Mouse (Mus musculus): ENCODE measurements around the gene Kap. TPM values are rescaled to one million over a fixed set of nuclear protein-coding genes. Genes with fewer than 3 reads are reported as not detected.
"Not testable (repeated sequence)": the region's sequence is repeated elsewhere in the genome, so short reads cannot be mapped to it uniquely, and the experiment has no call there.

The Kap gene
- not detected for total RNA-seq (2021)
- long read RNA-seq, experiment 1: 0 reads
- long read RNA-seq, experiment 2: 0 reads

DNA sequence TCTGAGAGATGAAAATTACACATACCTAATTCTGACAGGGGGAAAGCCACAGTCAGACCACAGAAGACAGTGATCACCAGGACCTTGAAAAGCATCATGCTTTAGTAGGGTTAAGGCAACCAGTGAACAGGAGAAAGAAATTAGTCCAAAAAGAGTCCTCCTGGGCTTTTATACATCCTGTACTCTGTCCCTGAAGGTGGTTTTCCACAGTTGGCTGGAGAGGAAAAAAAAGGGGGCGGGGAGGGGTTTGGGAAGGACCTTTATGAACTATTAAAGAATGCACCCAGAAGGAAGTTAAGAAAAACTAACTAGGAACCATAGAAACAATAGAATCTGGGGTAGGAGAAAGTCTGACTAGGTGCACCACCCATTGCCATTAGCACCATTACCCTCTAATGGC, at the start of gene Kap:
Gene Kap, minus strand, starts transcription at position 237 of the 400 bp plus-strand sequence.
- DNase-seq (ENCODE audit: low spot score in 2 of 2): no peak
- intact Hi-C loops (cut with DNase I): no loop called here

DNA sequence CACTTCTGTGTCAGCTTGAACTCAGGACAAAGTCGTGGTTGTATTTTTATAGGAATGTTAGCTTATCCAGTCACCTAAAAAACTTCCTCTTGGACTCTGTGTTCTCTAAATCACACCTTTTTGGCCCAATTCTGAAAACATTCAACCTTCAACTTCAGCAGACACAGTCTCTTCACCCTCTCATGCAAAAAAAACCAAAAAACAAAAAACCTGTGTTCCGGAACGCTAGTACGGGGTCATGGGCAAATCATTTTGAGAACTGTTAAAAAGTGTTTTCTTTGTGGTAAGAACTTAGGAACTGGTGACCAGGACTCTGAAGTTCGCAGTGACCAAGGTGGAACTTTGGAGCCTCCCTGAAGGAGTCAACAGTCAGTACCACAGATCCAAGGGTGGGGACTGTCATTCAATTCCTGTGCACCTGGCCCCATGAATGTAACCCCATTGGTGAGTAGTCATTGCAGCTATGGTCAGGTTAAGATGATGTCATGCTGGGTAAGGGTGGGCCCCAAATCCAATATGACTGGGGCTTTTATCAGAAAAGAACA, 32.4 kb upstream of the Kap start:
- no peak for DNase-seq (ENCODE audit: low spot score in 2 of 2)
- intact Hi-C loops (cut with DNase I): no loop called here

DNA sequence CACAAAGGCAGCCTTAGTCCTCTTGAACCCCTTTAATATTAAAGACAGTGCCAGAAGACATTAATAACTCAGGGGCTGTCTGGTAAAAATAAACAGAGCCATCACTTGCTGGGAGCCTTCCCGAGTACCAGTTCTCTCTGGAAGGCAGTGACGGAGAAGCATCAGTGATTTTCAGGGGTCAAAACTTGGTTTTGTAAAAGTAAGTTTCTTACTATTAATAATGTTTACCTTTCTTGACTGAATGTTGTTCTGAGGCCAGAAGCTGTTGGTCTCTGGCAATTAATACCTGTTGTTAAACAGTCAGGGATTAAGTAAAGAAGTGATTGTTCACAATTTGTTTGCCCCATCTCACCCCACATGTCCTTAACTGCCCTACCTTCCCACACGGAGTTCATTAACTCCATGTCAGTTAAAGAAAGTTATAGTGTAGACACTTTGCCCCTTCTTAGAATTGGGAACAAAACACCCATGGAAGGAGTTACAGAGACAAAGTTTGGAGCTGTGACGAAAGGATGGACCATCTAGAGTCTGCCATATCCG, 30.0 kb upstream of the Kap start:
- intact Hi-C loops (cut with DNase I): no loop called here
- DNase-seq (ENCODE audit: low spot score in 2 of 2): no peak

DNA sequence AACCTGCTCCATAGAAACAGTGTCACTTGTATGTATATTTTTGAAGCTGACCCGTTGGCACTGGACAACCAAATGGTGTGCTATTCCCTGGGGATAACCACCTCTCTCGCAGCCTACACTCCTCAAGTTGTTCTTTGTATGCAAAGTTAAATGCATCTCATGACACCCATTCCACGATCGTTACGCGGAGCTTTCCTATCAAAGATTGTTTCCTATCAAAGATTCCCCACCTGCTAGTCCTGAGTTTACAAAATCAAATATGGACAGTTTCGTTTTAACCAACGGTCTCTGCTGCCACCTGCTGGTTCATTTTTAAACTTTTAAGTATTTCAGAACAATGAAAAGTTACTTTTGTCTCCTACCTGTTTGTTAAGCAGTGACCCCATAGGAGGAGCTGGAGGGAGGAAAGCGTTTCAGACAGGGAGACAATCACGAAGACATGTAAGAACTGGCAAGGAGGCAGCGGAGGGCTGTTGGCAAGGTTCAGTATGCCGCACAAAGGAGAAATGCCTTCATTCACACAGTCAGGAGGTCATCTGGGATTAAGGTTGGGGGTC, 22.4 kb upstream of the Kap start:
- intact Hi-C loops (cut with DNase I): no loop called here
- peak; percentile 14 to 65 for DNase-seq (ENCODE audit: low spot score in 2 of 2)

DNA sequence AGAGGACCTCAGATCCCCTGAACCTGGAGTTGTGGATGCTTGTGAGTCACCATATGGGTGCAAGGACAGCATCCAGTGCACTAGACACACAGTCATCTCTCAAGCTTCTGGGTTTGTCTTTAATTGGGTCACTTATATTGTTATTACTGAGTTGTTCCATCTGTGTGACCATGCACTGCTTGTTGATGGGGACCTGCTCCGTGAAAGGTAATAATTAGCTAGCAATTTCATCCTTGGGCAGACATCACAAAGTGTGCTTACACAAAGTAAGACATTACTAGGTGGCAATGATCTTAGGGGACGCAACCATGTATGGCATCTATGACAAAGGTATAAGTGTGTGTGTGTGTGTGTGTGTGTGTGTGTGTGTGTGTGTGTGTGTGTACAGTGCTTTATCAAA, 19.1 kb upstream of the Kap start:
- intact Hi-C loops (cut with DNase I): no loop called here
- DNase-seq (ENCODE audit: low spot score in 2 of 2): no peak

- DNase-seq (ENCODE audit: low spot score in 2 of 2): no peak
- intact Hi-C loops (cut with DNase I): no loop called here
Measured at GRCm38 (mm10) chr6:133871131-133871530, 17.6 kb upstream of the Kap start.

DNA sequence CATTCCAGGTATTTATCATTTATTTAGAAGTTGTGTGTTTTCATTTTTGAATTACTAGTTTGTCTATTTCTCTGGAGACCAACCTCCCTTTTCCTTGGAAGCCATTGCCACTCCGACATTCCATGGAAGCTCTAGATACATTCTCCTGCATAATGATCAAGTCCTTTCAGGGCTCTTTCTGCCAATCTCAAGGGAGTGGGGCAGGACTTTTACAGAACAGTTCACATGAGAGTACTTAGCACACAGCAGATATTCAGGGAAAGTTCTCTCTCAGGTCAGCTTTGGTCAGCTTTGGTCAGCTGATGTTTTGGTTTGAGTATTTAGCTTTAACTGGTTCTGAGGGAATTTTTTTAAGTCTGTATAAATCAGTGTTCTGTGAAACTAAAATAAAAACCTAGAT, 14.8 kb upstream of the Kap start:
- intact Hi-C loops (cut with DNase I): no loop called here
- DNase-seq (ENCODE audit: low spot score in 2 of 2): no peak

DNA sequence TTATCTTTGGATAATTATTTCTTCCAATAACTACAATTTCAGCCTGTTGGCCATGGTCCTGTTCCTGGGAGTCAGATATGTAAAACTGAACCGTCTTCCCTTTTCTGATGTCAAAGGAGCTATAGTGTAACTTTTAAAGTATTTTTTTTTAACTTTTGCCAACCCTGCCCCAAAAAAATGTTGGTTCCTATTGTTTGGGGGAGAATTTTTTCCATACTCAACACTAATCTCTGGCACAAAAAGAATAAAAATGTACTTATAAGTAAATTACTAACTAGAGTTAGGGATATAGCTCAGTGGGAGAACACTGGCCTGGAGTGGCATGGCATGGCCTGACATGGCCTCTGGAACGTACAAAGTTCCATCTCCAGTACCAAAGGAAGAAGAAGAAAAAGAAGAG, 2.3 kb upstream of the Kap start:
- no peak for DNase-seq (ENCODE audit: low spot score in 2 of 2)
- intact Hi-C loops (cut with DNase I): no loop called here

DNA sequence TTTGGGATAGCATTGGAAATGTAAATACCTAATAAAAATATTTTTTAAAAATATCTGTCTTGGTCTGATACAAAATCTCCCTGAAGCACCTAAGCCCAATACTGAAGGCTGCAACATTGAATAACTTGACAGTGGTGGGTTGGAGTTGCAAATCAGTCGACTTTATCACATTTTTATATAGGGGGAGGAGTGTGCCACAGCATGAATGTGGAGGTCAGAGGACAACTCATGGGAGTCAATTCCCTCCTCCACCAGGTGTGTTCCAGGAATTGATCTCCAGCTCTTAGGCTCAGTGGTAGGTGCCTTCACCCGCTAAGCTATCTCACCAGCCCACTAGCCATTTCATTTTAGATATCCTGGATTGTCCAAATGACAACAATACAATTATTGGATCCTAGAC, 4.2 kb downstream of the Kap start:
- DNase-seq (ENCODE audit: low spot score in 2 of 2): no peak
- intact Hi-C loops (cut with DNase I): no loop called here

- intact Hi-C loops (cut with DNase I); DNase-seq (ENCODE audit: low spot score in 2 of 2): not testable (repeated sequence)
Measured at GRCm38 (mm10) chr6:133848861-133849260, 4.7 kb downstream of the Kap start.

DNA sequence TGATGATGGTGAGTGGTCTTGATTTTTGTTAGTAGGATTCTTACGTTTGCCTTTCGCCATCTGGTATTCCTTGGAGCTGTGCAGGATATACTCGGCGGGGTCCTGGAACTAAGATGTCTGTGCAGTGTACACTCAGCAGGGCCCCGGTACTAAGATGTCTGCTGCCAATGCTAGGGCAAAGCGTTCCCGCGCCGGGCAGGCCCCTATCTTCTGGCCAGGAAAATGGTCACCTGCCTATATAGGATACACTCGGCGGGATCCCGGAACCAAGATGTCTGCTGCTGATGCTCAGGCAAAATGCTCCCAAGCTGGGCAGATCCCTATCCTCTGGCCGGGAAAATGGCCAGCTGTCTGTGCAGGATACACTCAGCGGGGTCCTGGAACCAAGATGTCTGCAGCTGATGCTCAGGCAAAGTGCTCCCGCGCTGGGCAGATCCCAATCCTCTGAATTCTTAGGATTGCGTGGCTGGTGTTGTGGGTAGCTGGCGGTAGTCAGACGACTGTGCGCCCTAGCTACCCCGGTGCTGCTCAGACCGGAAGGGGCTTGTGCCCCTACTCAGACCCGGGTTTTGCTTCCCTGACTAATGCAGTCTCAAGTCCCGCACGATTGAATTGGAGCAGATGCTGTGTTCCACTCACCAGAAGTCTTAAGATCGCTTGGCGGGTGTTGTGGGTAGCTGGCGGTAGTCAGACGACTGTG, 15.1 kb downstream of the Kap start:
- DNase-seq (ENCODE audit: low spot score in 2 of 2); intact Hi-C loops (cut with DNase I): not testable (repeated sequence)

- peak in 1 of 2 experiments; percentile 0 for DNase-seq (ENCODE audit: low spot score in 2 of 2)
- intact Hi-C loops (cut with DNase I): no loop called here
Measured at GRCm38 (mm10) chr6:133812342-133812741, 41.2 kb downstream of the Kap start.

Other genes with a start within 250 kb of the Kap start
- 10 to 100 TPM; 16.9 to 18.5 TPM for gene Etv6, start 181.9 kb upstream of the Kap start, total RNA-seq (2021)

Data from left cerebral cortex, postnatal 14 days (tissue).